1 mouse cellular context compared by ENCODE assay signal in the genomic region with DNA sequence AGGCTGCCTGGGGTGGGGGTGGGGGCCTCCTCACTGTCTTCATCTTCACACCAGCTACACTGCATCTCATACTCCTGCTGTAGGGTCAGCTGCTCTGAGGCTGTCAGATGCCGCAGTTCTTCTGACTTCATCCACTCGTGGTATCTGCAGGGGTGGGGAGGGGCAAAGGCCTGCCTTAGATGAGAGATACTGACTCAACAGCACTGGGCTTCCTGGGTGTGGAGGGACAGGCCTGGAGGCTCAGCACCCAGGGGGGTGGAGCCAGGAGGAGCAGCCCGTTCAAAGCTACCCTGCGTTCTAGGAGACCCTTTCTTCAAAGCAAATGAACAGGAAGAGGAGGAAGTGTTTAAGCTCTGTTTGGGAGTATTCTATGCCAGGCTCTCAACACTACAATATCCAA.
TF ChIP-seq lines count a peak whose summit lies in the region.

No protein-coding gene starts in this region.

TF ChIP-seq in MEL, 35 proteins besides CTCF, POLR2A, EP300 and RAD21 (continued from another document):
- TF ChIP-seq TAL1 (IDR thresholded peaks at IDR 0.05; ENCODE audit: low read length): no peak
